Mouse (Mus musculus) lung, adult 2 months (tissue): Measurements from ENCODE around the gene Cdiptos.

Experiments
- CTCF ChIP-seq: fragments of 200-500 bp; IDR thresholded peaks from 2 replicates; pipeline ENCODE4 v1.5.1; 2011; ENCODE audit warnings: mild to moderate bottlenecking, low read length, control low read depth; ENCODE audit not compliant: insufficient read depth
- POLR2A ChIP-seq: fragments of 200-500 bp; IDR thresholded peaks from 2 replicates; pipeline ENCODE4 v1.6.1; 2011; ENCODE audit warnings: low read depth, mild to moderate bottlenecking, control low read depth, low read length, borderline replicate concordance; ENCODE audit errors: extremely low read depth

DNA sequence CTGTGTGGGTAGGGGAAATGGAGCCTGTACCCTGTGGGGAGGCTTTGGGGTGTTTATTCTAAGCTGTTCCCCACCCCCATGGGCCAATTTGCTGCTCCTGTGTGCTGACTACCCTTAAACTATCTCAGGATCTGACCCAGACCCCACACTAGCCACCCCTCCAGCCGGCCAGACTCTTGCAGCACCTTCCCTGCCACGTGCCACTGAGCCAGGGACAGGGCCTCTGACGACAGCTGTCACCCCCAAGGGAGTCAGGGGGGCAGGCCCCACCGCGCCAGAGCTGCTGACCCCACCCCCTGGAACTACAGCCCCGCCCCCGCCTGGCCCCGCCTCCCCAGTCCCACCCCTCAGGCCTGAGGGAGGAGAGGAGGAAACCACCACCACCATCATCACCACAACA is 23.3 kb downstream of the Cdiptos start:
- TF ChIP-seq CTCF (no peak), POLR2A (no peak)
